Mouse (Mus musculus) G1E (cell line): ENCODE data around the gene Gm21972.

ENCODE experiments used
- CTCF ChIP-seq: IDR thresholded peaks from 2 replicates; pipeline ENCODE4 v1.5.1; 2012; ENCODE audit warnings: low read depth, low read length, inconsistent platforms, mixed read lengths
- GATA1 ChIP-seq: IDR thresholded peaks from 2 replicates; pipeline ENCODE4 v1.6.1; 2012; ENCODE audit warnings: borderline replicate concordance, low read length, inconsistent platforms, mixed read lengths
- POLR2AphosphoS5 ChIP-seq: IDR thresholded peaks from 2 replicates; pipeline ENCODE4 v1.6.1; 2012; ENCODE audit warnings: low read depth, low read length, inconsistent platforms; ENCODE audit not compliant: insufficient replicate concordance
- TAL1 ChIP-seq: conservative IDR thresholded peaks from 2 replicates; pipeline ENCODE4 v1.6.1; 2012; ENCODE audit warnings: low read depth, low read length, inconsistent platforms, mixed read lengths

- TF ChIP-seq CTCF (peak; percentile 40; the same call in 1 of the 2 replicates), GATA1 (no peak), TAL1 (no peak), POLR2AphosphoS5 (no peak)
Observed at GRCm38 (mm10) chr1:86152618-86153017, 19.2 kb downstream of the Gm21972 start.
